Mouse (Mus musculus): Measurements from ENCODE around the gene Ccdc88a. TPM values are rescaled to one million over a fixed set of nuclear protein-coding genes. Genes with fewer than 3 reads are reported as not detected.

The Ccdc88a gene
- polyA plus RNA-seq, 1 experiment, result 30.8 TPM

GRCm38 (mm10) chr11:29509421-29509820 is 136.0 kb downstream of the Ccdc88a start:
- Histone ChIP-seq H3K4me1 (ENCODE audit: control insufficient read depth, insufficient read depth, low read length) (no peaks in the 10 kb centered on the region), H3K27me3 (ENCODE audit: control insufficient read depth, insufficient read depth, low read length, poor library complexity, severe bottlenecking) (no peaks in the 10 kb centered on the region), H3K9ac (ENCODE audit: low read depth, poor library complexity, severe bottlenecking) (no peak overlapping the region), H3K9me3 (replicated peaks; ENCODE audit: control insufficient read depth, insufficient read depth, low read length, poor library complexity, severe bottlenecking) (no peaks in the 10 kb centered on the region), H3K4me3 (ENCODE audit: low read depth, low read length) (no peak overlapping the region), H3K27ac (ENCODE audit: insufficient read depth, low read length) (no peak overlapping the region), H3K36me3 (ENCODE audit: control insufficient read depth, insufficient read depth, low read length, poor library complexity, severe bottlenecking) (peaks cover 8% of the 10 kb centered on the region)
- TF ChIP-seq CTCF (IDR thresholded peaks at IDR 0.05; ENCODE audit: low read depth, low read length), result no peak
- no peak for TF ChIP-seq POLR2A (IDR thresholded peaks at IDR 0.05; ENCODE audit: insufficient read depth, low read length)

- no peak overlapping the region for H3K27ac ChIP-seq (ENCODE audit: insufficient read depth, low read length)
- TF ChIP-seq EP300 (IDR thresholded peaks at IDR 0.05; ENCODE audit: insufficient read depth, low read depth, low read length) (no peak), POLR2A (IDR thresholded peaks at IDR 0.05; ENCODE audit: insufficient read depth, low read length) (no peak), CTCF (IDR thresholded peaks at IDR 0.05; ENCODE audit: low read depth, low read length) (no peak)
- H3K4me3 ChIP-seq (ENCODE audit: low read depth, low read length), result no peak overlapping the region
- no peaks in the 10 kb centered on the region for H3K4me1 ChIP-seq (ENCODE audit: control insufficient read depth, insufficient read depth, low read length)
- H3K9ac ChIP-seq (ENCODE audit: low read depth, poor library complexity, severe bottlenecking), result no peak overlapping the region
- H3K27me3 ChIP-seq (ENCODE audit: control insufficient read depth, insufficient read depth, low read length, poor library complexity, severe bottlenecking), result no peaks in the 10 kb centered on the region
- peaks cover 7% of the 10 kb centered on the region for H3K36me3 ChIP-seq (ENCODE audit: control insufficient read depth, insufficient read depth, low read length, poor library complexity, severe bottlenecking)
- no peaks in the 10 kb centered on the region for H3K9me3 ChIP-seq (replicated peaks; ENCODE audit: control insufficient read depth, insufficient read depth, low read length, poor library complexity, severe bottlenecking)
Observed at GRCm38 (mm10) chr11:29512818-29513535, 139.5 kb downstream of the Ccdc88a start.

- H3K27me3 ChIP-seq (ENCODE audit: control insufficient read depth, insufficient read depth, low read length, poor library complexity, severe bottlenecking), result no peaks in the 10 kb centered on the region
- peak overlapping the region; percentile 93 for H3K4me3 ChIP-seq (ENCODE audit: low read depth, low read length)
Observed at GRCm38 (mm10) chr11:29514325-29514681, 140.8 kb downstream of the Ccdc88a start.

GRCm38 (mm10) chr11:29514682-29515412 is 141.4 kb downstream of the Ccdc88a start, which contains the start of gene Prorsd1:
Gene Prorsd1, minus strand, starts transcription at chr11:29515033.
- peak within 1 kb of the TSS; percentile 82 for H3K27ac ChIP-seq (ENCODE audit: insufficient read depth, low read length)
- TF ChIP-seq POLR2A (IDR thresholded peaks at IDR 0.05; ENCODE audit: insufficient read depth, low read length) (peak; percentile 81), CTCF (IDR thresholded peaks at IDR 0.05; ENCODE audit: low read depth, low read length) (no peak), EP300 (IDR thresholded peaks at IDR 0.05; ENCODE audit: insufficient read depth, low read depth, low read length) (0 out of 2 replicates have a peak, but pooled peaks have one; percentile 19)
- peak within 1 kb of the TSS; percentile 75 for H3K9ac ChIP-seq (ENCODE audit: low read depth, poor library complexity, severe bottlenecking)

More at GRCm38 (mm10) chr11:29514325-29514681, 140.8 kb downstream of the Ccdc88a start:
- H3K9ac ChIP-seq (ENCODE audit: low read depth, poor library complexity, severe bottlenecking), result peak overlapping the region; percentile 75
- H3K9me3 ChIP-seq (replicated peaks; ENCODE audit: control insufficient read depth, insufficient read depth, low read length, poor library complexity, severe bottlenecking), result no peaks in the 10 kb centered on the region
- H3K4me1 ChIP-seq (ENCODE audit: control insufficient read depth, insufficient read depth, low read length), result no peaks in the 10 kb centered on the region
- H3K36me3 ChIP-seq (ENCODE audit: control insufficient read depth, insufficient read depth, low read length, poor library complexity, severe bottlenecking), result peaks cover 7% of the 10 kb centered on the region
- H3K27ac ChIP-seq (ENCODE audit: insufficient read depth, low read length), result 0 out of 2 replicates have a peak overlapping the region, but pooled peaks have one; percentile 24
- no peak for TF ChIP-seq CTCF (IDR thresholded peaks at IDR 0.05; ENCODE audit: low read depth, low read length)
- no peak for TF ChIP-seq POLR2A (IDR thresholded peaks at IDR 0.05; ENCODE audit: insufficient read depth, low read length)
- no peak for TF ChIP-seq EP300 (IDR thresholded peaks at IDR 0.05; ENCODE audit: insufficient read depth, low read depth, low read length)

GRCm38 (mm10) chr11:29525988-29526794 is 152.7 kb downstream of the Ccdc88a start, which contains the start of gene Mtif2:
Gene Mtif2, plus strand, starts transcription at chr11:29526408.
- Histone ChIP-seq H3K27ac (ENCODE audit: insufficient read depth, low read length) (peak within 1 kb of the TSS; percentile 36), H3K4me1 (ENCODE audit: control insufficient read depth, insufficient read depth, low read length) (no peaks in the 10 kb centered on the region), H3K36me3 (ENCODE audit: control insufficient read depth, insufficient read depth, low read length, poor library complexity, severe bottlenecking) (peaks cover 12% of the 10 kb centered on the region), H3K4me3 (ENCODE audit: low read depth, low read length) (peak within 1 kb of the TSS; percentile 86), H3K27me3 (ENCODE audit: control insufficient read depth, insufficient read depth, low read length, poor library complexity, severe bottlenecking) (no peaks in the 10 kb centered on the region), H3K9ac (ENCODE audit: low read depth, poor library complexity, severe bottlenecking) (peak within 1 kb of the TSS; percentile 81), H3K9me3 (replicated peaks; ENCODE audit: control insufficient read depth, insufficient read depth, low read length, poor library complexity, severe bottlenecking) (no peaks in the 10 kb centered on the region)
- peak; percentile 79 for TF ChIP-seq POLR2A (IDR thresholded peaks at IDR 0.05; ENCODE audit: insufficient read depth, low read length)
- no peak for TF ChIP-seq CTCF (IDR thresholded peaks at IDR 0.05; ENCODE audit: low read depth, low read length)
- TF ChIP-seq EP300 (IDR thresholded peaks at IDR 0.05; ENCODE audit: insufficient read depth, low read depth, low read length), result peak; percentile 27; the same call in 1 of the 2 replicates

More at GRCm38 (mm10) chr11:29514682-29515412, 141.4 kb downstream of the Ccdc88a start, which contains the start of gene Prorsd1:
- peaks cover 7% of the 10 kb centered on the region for H3K36me3 ChIP-seq (ENCODE audit: control insufficient read depth, insufficient read depth, low read length, poor library complexity, severe bottlenecking)
- H3K27me3 ChIP-seq (ENCODE audit: control insufficient read depth, insufficient read depth, low read length, poor library complexity, severe bottlenecking), result no peaks in the 10 kb centered on the region
- peak within 1 kb of the TSS; percentile 94 for H3K4me3 ChIP-seq (ENCODE audit: low read depth, low read length)
- H3K9me3 ChIP-seq (replicated peaks; ENCODE audit: control insufficient read depth, insufficient read depth, low read length, poor library complexity, severe bottlenecking), result no peaks in the 10 kb centered on the region
- no peaks in the 10 kb centered on the region for H3K4me1 ChIP-seq (ENCODE audit: control insufficient read depth, insufficient read depth, low read length)

Measured in ES-Bruce4 (cell line).